Comparison of ENCODE assay signal across 29 mouse cellular contexts in genomic region chr6:15750101-15750500, GRCm38 (mm10). TPM values are rescaled to one million over a fixed set of nuclear protein-coding genes. Genes with fewer than 3 reads are reported as not detected.
DNase-seq lines count a peak whose midpoint lies in the region; ATAC-seq and TF ChIP-seq lines count a peak whose summit lies in the region.
"Had no signal": no experiment of that assay in that cellular context is flagged by ENCODE, and none has a peak within 500 bp of the region (broad histone marks: within the 10 kb centered on the region; RNA-seq: fewer than 3 reads in every experiment).

No protein-coding gene starts in this region.

- DNase-seq in spleen, adult 18-20 months, result peak; percentile 15 to 31
- DNase-seq in spleen, adult 12 weeks (ENCODE audit: low spot score), result no peak
- peak; percentile 64 for DNase-seq in spleen, postnatal 36 days (ENCODE audit: low spot score in 2 of 2)
- no peak for DNase-seq in spleen, postnatal 4 days (ENCODE audit: low spot score in 2 of 2)
- peak; percentile 59 for DNase-seq in splenic B cell, adult 2 months (ENCODE audit: low read depth, low spot score)
- DNase-seq in left cerebral cortex, adult 8-10 months (ENCODE audit: low spot score in 2 of 2), result no peak
- DNase-seq: adrenal gland, adult 2 months; adrenal gland, postnatal 10 days; adrenal gland, postnatal 25 days; cerebellum, adult 11 months; cerebellum, adult 18-20 months; cerebellum, adult 8-10 months; cerebellum, adult 9-11 months; cerebellum, postnatal 14 days; cerebellum, postnatal 36 days; embryo, embryonic 11 days had no signal

- no peaks in the 10 kb centered on the region for H3K27me3 ChIP-seq in splenic B cell, adult 2 months (ENCODE audit: control insufficient read depth, insufficient read depth, low read length, poor library complexity, severe bottlenecking)
- H3K27me3 ChIP-seq: CH12.LX; embryonic facial prominence, embryonic 13.5 days; embryonic facial prominence, embryonic 15.5 days; Patski had no signal

- TF ChIP-seq CTCF in bone marrow macrophage, adult 2 months (IDR thresholded peaks at IDR 0.05; ENCODE audit: low read depth, low read length), result no peak

- H3K36me3 ChIP-seq in splenic B cell, adult 2 months (ENCODE audit: control insufficient read depth, insufficient read depth, low read length, poor library complexity, severe bottlenecking), result no peaks in the 10 kb centered on the region; the same call in 1 of the 2 replicates
- H3K36me3 ChIP-seq: embryonic facial prominence, embryonic 15.5 days; forebrain, embryonic 12.5 days; G1E had no signal

- H3K4me1 ChIP-seq in bone marrow macrophage, adult 2 months (ENCODE audit: control insufficient read depth, insufficient read depth, low read length), result peaks cover 22% of the 10 kb centered on the region

- 0 out of 2 replicates have a peak overlapping the region, but pooled peaks have one; percentile 8 for H3K27ac ChIP-seq in bone marrow macrophage, adult 2 months (ENCODE audit: insufficient read depth, low read depth, low read length)
- H3K27ac ChIP-seq: embryonic facial prominence, embryonic 13.5 days; embryonic facial prominence, embryonic 15.5 days; forebrain, embryonic 10.5 days; forebrain, embryonic 12.5 days had no signal

- no peak for ATAC-seq in cerebellum, adult (ENCODE audit: insufficient number of reproducible peaks, low FRiP score, low TSS enrichment)
- ATAC-seq: CD4-positive, CD25-positive, alpha-beta regulatory T cell, adult 4 months; forebrain, embryonic 14.5 days; forebrain, embryonic 16.5 days; Patski had no signal

- no peak overlapping the region for H3K4me3 ChIP-seq in bone marrow macrophage, adult 2 months (ENCODE audit: insufficient read depth, low read length)
- H3K4me3 ChIP-seq: embryonic facial prominence, embryonic 13.5 days; embryonic facial prominence, embryonic 15.5 days; erythroblast, embryonic 14.5 days; forebrain, embryonic 10.5 days; forebrain, embryonic 12.5 days had no signal

- no peak for TF ChIP-seq POLR2A in bone marrow macrophage, adult 2 months (IDR thresholded peaks at IDR 0.05; ENCODE audit: borderline replicate concordance, low read depth, low read length)

RNA-seq across cellular contexts. Expression of gene Mdfic, which starts 29.6 kb away (rescaled TPM):
- 107 and 110 TPM in 2 replicates for polyA plus RNA-seq in bone marrow macrophage, adult 2 months (2012; ENCODE audit: insufficient read depth, insufficient read length, missing spikeins)
- 1 to 10 TPM; 3.6 to 6.1 (median 4.0) TPM for total RNA-seq in left cerebral cortex, adult 8-10 months (2022)
- polyA plus RNA-seq: G1E had no signal

Comparison
In these comparisons a context has a peak if more than half of its experiments do, and no peak if none do; other contexts are left out.
1. DNase-seq: peak in spleen, adult 18-20 months (2 of 2), spleen, postnatal 36 days (2 of 2) and splenic B cell, adult 2 months (single experiment); none in spleen, adult 12 weeks (single experiment), spleen, postnatal 4 days (0 of 2) and left cerebral cortex, adult 8-10 months (0 of 2).